Mouse (Mus musculus): Measurements from ENCODE around the gene Slc20a1. TPM values are rescaled to one million over a fixed set of nuclear protein-coding genes. Genes with fewer than 3 reads are reported as not detected.

Slc20a1 gene
- polyA plus RNA-seq, 1 experiment: 139 TPM

DNA sequence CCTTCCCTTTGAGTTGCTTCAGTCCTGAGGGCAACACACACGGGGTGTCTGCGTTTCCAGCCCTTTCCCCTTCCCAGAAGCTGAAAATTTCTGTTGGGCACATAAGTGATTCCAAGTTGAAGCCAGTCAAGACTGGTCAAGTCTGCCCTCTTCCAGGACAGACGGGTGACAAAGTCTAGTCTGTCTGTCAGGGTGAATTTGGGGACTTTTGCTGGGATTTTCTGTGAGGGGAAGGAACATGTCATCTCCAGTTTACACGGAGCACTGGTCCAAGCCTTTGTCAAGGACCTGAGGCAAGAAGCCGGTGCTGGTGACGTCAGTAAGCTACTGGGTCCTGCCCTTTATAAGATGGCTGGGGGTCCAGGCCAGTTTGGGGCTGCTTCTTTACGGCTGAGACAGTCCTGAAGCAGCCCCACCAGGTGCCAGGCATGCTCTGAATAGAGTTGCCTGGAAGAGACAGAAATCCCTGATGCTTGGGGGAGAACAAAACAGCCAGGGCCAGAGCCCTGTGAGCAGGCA, 28.5 kb downstream of the Slc20a1 start:
- peak overlapping the region; percentile 87 for H3K27ac ChIP-seq (ENCODE audit: control insufficient read depth, insufficient read depth, low read depth, low read length, poor library complexity)
- whole genome bisulfite sequencing: 75% methylated on average over 7 of the region's 7 CpGs
- H3K4me3 ChIP-seq (replicated peaks; ENCODE audit: control insufficient read depth, low read depth, low read length): no peak overlapping the region
- peaks cover 3% of the 10 kb centered on the region; the same call in 1 of the 2 replicates for H3K4me1 ChIP-seq (ENCODE audit: control insufficient read depth, insufficient read depth, low read length)
- TF ChIP-seq POLR2A (IDR thresholded peaks at IDR 0.05; ENCODE audit: borderline replicate concordance, control insufficient read depth, low read depth, low read length) (no peak), CTCF (IDR thresholded peaks at IDR 0.05; ENCODE audit: control insufficient read depth, insufficient read depth, low read length) (no peak)

GRCm38 (mm10) chr2:129227709-129228108, 29.1 kb downstream of the Slc20a1 start:
- WGBS: 43% methylated on average over 6 of the region's 7 CpGs
- peaks cover 4% of the 10 kb centered on the region; the same call in 1 of the 2 replicates for H3K4me1 ChIP-seq (ENCODE audit: control insufficient read depth, insufficient read depth, low read length)
- TF ChIP-seq POLR2A (IDR thresholded peaks at IDR 0.05; ENCODE audit: borderline replicate concordance, control insufficient read depth, low read depth, low read length): peak; percentile 66
- TF ChIP-seq CTCF (IDR thresholded peaks at IDR 0.05; ENCODE audit: control insufficient read depth, insufficient read depth, low read length): no peak
- H3K4me3 ChIP-seq (replicated peaks; ENCODE audit: control insufficient read depth, low read depth, low read length): peak overlapping the region; percentile 12
- peak overlapping the region; percentile 87 for H3K27ac ChIP-seq (ENCODE audit: control insufficient read depth, insufficient read depth, low read depth, low read length, poor library complexity)

- TF ChIP-seq CTCF (IDR thresholded peaks at IDR 0.05; ENCODE audit: control insufficient read depth, insufficient read depth, low read length): no peak
- TF ChIP-seq POLR2A (IDR thresholded peaks at IDR 0.05; ENCODE audit: borderline replicate concordance, control insufficient read depth, low read depth, low read length): no peak
- WGBS: 55% methylated on average over 4 of the region's 4 CpGs
- Histone ChIP-seq H3K27ac (ENCODE audit: control insufficient read depth, insufficient read depth, low read depth, low read length, poor library complexity) (peak overlapping the region; percentile 32), H3K4me3 (replicated peaks; ENCODE audit: control insufficient read depth, low read depth, low read length) (peak overlapping the region; percentile 61), H3K4me1 (ENCODE audit: control insufficient read depth, insufficient read depth, low read length) (peaks cover 4% of the 10 kb centered on the region; the same call in 1 of the 2 replicates)
Measured at GRCm38 (mm10) chr2:129228571-129228970, 30.0 kb downstream of the Slc20a1 start.

DNA sequence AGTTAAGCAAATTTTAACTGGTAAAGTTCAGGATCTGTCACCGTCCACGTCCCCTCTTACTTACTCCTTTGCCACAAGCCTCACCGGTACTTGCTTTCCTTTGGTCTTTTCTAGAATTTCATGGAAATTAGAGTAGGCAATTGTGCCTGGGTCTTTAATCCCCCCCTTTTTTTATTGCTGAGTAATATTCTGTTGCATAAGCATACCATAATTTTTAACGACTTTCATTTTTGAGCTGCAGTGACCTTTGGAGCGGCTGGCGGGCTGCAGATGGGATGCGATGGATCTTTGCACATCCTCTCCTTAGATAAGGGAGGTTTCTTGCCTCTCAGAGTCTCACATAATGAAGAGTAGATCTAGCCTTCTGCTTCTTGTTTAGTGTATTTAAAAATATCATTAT, 30.8 kb downstream of the Slc20a1 start:
- no peak overlapping the region for H3K27ac ChIP-seq (ENCODE audit: control insufficient read depth, insufficient read depth, low read depth, low read length, poor library complexity)
- WGBS: 85% methylated on average over 7 of the region's 7 CpGs

GRCm38 (mm10) chr2:129232023-129232422, 33.5 kb downstream of the Slc20a1 start:
- no peak for TF ChIP-seq CTCF (IDR thresholded peaks at IDR 0.05; ENCODE audit: control insufficient read depth, insufficient read depth, low read length)
- TF ChIP-seq POLR2A (IDR thresholded peaks at IDR 0.05; ENCODE audit: borderline replicate concordance, control insufficient read depth, low read depth, low read length): no peak

More for the DNA sequence above, 30.8 kb downstream of the Slc20a1 start:
- peaks cover 4% of the 10 kb centered on the region; the same call in 1 of the 2 replicates for H3K4me1 ChIP-seq (ENCODE audit: control insufficient read depth, insufficient read depth, low read length)
- TF ChIP-seq POLR2A (IDR thresholded peaks at IDR 0.05; ENCODE audit: borderline replicate concordance, control insufficient read depth, low read depth, low read length): no peak
- TF ChIP-seq CTCF (IDR thresholded peaks at IDR 0.05; ENCODE audit: control insufficient read depth, insufficient read depth, low read length): no peak
- H3K4me3 ChIP-seq (replicated peaks; ENCODE audit: control insufficient read depth, low read depth, low read length): no peak overlapping the region

DNA sequence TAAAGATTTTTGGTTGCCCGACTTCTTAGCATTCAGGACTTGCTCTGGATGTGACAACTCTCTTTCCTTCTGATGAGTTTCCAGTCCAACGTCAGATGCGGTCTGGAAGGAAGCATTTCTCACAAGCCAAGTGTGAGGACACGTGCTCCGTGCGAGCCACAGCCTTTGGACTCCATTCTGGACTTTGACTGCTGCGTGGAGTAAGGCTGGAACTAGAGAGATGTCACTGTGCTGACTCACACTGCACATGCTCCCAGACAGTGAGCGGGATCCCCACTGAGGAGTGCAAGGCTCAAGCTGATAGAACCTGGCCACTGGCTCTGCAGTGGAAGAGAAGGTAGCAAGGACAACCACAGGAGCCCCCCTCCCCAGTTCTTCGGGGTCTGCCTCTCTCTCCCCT, 33.9 kb downstream of the Slc20a1 start:
- H3K27ac ChIP-seq (ENCODE audit: control insufficient read depth, insufficient read depth, low read depth, low read length, poor library complexity): no peak overlapping the region
- no peak overlapping the region for H3K4me3 ChIP-seq (replicated peaks; ENCODE audit: control insufficient read depth, low read depth, low read length)
- peaks cover 1% of the 10 kb centered on the region; the same call in 1 of the 2 replicates for H3K4me1 ChIP-seq (ENCODE audit: control insufficient read depth, insufficient read depth, low read length)
- 84% methylated on average over 9 of the region's 9 CpGs for WGBS
- no peak for TF ChIP-seq CTCF (IDR thresholded peaks at IDR 0.05; ENCODE audit: control insufficient read depth, insufficient read depth, low read length)
- TF ChIP-seq POLR2A (IDR thresholded peaks at IDR 0.05; ENCODE audit: borderline replicate concordance, control insufficient read depth, low read depth, low read length): no peak

More at GRCm38 (mm10) chr2:129232023-129232422, 33.5 kb downstream of the Slc20a1 start:
- H3K27ac ChIP-seq (ENCODE audit: control insufficient read depth, insufficient read depth, low read depth, low read length, poor library complexity): 0 out of 2 replicates have a peak overlapping the region, but pooled peaks have one; percentile 13
- peaks cover 1% of the 10 kb centered on the region; the same call in 1 of the 2 replicates for H3K4me1 ChIP-seq (ENCODE audit: control insufficient read depth, insufficient read depth, low read length)
- WGBS: 68% methylated on average over 4 of the region's 4 CpGs
- no peak overlapping the region for H3K4me3 ChIP-seq (replicated peaks; ENCODE audit: control insufficient read depth, low read depth, low read length)

GRCm38 (mm10) chr2:129233218-129233617, 34.7 kb downstream of the Slc20a1 start:
- WGBS: 54% methylated on average over 1 of the region's 1 CpGs
- no peak for TF ChIP-seq CTCF (IDR thresholded peaks at IDR 0.05; ENCODE audit: control insufficient read depth, insufficient read depth, low read length)
- TF ChIP-seq POLR2A (IDR thresholded peaks at IDR 0.05; ENCODE audit: borderline replicate concordance, control insufficient read depth, low read depth, low read length): no peak
- peaks cover 1% of the 10 kb centered on the region; the same call in 1 of the 2 replicates for H3K4me1 ChIP-seq (ENCODE audit: control insufficient read depth, insufficient read depth, low read length)
- peak overlapping the region; percentile 73; the same call in 1 of the 2 replicates for H3K27ac ChIP-seq (ENCODE audit: control insufficient read depth, insufficient read depth, low read depth, low read length, poor library complexity)
- H3K4me3 ChIP-seq (replicated peaks; ENCODE audit: control insufficient read depth, low read depth, low read length): no peak overlapping the region

DNA sequence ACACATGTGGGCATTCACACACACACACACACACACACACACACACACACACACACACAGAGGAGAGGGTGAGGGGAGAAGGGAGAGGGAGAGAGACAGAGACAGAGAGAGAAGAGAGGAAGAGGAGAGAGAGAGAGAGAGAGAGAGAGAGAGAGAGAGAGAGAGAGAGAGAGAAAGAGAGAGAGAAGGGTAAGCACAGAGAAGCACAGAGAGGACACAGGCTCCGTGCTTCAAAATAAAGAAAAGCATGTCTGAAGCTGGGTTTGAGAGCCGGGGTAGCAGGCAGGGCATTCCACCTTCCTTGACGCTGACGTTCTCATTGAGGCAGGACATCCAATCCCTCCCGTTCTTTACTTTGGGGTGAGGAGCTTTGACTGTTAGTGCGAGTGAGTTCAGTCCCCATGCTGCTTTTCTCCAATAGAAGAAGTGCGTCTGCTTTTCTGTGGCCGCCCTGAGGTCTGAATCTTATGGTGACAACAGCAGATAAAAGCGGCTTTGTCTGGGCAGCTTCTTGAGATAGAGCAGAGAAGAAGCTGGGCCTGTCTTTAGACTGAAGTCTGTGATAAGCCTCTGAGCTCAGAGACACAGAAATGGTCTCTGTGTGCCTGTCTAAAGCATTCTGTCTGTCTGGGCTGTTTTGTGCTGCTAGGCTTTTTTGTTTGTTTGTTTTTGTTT, 35.4 kb downstream of the Slc20a1 start:
- TF ChIP-seq CTCF (IDR thresholded peaks at IDR 0.05; ENCODE audit: control insufficient read depth, insufficient read depth, low read length) (no peak), POLR2A (IDR thresholded peaks at IDR 0.05; ENCODE audit: borderline replicate concordance, control insufficient read depth, low read depth, low read length) (no peak)
- peaks cover 1% of the 10 kb centered on the region; the same call in 1 of the 2 replicates for H3K4me1 ChIP-seq (ENCODE audit: control insufficient read depth, insufficient read depth, low read length)
- peak overlapping the region; percentile 29 for H3K4me3 ChIP-seq (replicated peaks; ENCODE audit: control insufficient read depth, low read depth, low read length)
- H3K27ac ChIP-seq (ENCODE audit: control insufficient read depth, insufficient read depth, low read depth, low read length, poor library complexity): peak overlapping the region; percentile 73
- 68% methylated on average over 9 of the region's 9 CpGs for WGBS
